Mouse (Mus musculus): ENCODE data around the gene Med25. TPM values are rescaled to one million over a fixed set of nuclear protein-coding genes. Genes with fewer than 3 reads are reported as not detected.

Gene Med25
- polyA plus RNA-seq, 1 experiment from 2014 or later = 75.4 TPM

DNA sequence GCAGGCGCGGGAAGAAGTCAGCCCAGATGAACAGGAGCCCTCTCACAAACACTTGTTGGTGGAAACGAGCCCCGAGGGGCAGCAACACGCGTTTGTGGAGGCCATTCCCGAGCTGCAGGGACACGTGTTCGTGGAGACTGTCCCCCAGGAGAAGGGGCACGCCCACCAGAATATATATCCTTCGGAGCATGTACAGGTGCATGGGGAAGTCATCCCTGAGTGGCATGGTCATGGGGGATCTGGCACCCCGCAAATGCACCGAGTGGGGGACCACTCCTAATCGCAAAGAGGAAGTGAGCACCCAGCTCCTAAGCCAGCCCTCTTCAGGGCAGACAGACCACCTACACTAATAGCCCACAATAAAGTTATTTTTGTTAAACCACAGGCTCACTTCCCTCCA, 52.1 kb downstream of the Med25 start:
- H3K4me1 ChIP-seq (ENCODE audit: control insufficient read depth, insufficient read depth, low read length) = peaks cover 8% of the 10 kb centered on the region; the same call in 1 of the 2 replicates
- WGBS = 55% methylated on average over 14 of the region's 14 CpGs
- DNase-seq (ENCODE audit: low spot score) (no peak), ATAC-seq (no peak)
- H3K9me3 ChIP-seq (replicated peaks; ENCODE audit: control insufficient read depth, low read length) = no peaks in the 10 kb centered on the region
- H3K4me3 ChIP-seq (ENCODE audit: low read depth, low read length) = no peak overlapping the region
- peaks cover 53% of the 10 kb centered on the region for H3K36me3 ChIP-seq (ENCODE audit: control insufficient read depth, insufficient read depth, low read length)
- H3K27me3 ChIP-seq (replicated peaks; ENCODE audit: control insufficient read depth, insufficient read depth, low read length) = peaks cover 21% of the 10 kb centered on the region; the same call in 1 of the 2 replicates
- H3K27ac ChIP-seq (ENCODE audit: low read depth, low read length) = no peak overlapping the region
- no peak overlapping the region for H3K9ac ChIP-seq (ENCODE audit: low read length)
- H3K4me2 ChIP-seq (ENCODE audit: low read length) = no peak overlapping the region

DNA sequence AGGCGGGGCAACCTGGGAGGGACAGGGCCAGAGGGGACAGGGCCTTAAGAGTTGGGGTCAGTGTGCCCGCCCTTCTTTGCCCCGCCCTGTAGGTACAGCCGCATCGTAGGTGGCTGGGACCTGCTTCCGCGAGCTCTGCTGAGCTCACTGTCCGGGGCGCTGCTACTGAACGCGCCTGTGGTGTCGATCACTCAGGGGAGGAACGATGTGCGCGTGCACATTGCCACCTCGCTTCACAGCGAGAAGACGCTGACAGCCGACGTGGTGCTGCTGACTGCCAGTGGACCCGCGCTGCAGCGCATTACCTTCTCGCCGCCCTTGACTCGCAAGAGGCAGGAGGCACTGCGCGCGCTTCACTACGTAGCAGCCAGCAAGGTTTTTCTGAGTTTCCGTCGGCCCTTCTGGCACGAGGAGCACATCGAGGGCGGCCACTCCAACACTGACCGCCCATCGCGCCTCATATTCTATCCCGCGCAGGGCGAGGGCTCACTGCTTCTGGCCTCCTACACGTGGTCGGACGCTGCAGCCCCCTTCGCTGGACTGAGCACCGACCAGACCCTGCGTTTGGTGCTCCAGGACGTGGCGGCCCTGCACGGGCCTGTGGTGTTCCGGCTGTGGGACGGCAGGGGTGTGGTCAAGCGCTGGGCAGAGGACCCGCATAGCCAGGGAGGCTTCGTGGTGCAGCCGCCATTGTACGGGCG, 52.9 kb downstream of the Med25 start:
- Histone ChIP-seq H3K9ac (ENCODE audit: low read length) (peak overlapping the region; percentile 60), H3K4me2 (ENCODE audit: low read length) (peak overlapping the region; percentile 52), H3K27me3 (replicated peaks; ENCODE audit: control insufficient read depth, insufficient read depth, low read length) (peaks cover 21% of the 10 kb centered on the region; the same call in 1 of the 2 replicates), H3K9me3 (replicated peaks; ENCODE audit: control insufficient read depth, low read length) (no peaks in the 10 kb centered on the region), H3K4me3 (ENCODE audit: low read depth, low read length) (peak overlapping the region; percentile 26), H3K36me3 (ENCODE audit: control insufficient read depth, insufficient read depth, low read length) (peaks cover 45% of the 10 kb centered on the region), H3K4me1 (ENCODE audit: control insufficient read depth, insufficient read depth, low read length) (peaks cover 8% of the 10 kb centered on the region; the same call in 1 of the 2 replicates), H3K27ac (ENCODE audit: low read depth, low read length) (no peak overlapping the region)
- 1% methylated on average over 57 of the region's 58 CpGs for WGBS
- DNase-seq (ENCODE audit: low spot score) (peak; percentile 75), ATAC-seq (peak; percentile 68)

DNA sequence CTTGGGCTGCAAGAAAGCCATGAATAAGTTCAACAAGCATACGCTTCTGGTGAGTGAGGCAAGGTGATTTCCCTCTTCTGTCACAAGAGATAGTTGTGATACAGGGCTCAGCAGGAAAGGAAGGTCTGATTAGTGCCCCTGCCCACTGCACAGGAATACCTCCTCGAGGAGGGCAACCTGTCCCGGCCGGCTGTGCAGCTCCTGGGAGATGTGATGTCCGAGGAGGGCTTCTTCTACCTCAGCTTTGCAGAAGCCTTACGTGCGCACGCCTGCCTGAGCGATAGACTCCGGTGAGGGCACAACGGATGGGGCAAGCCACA, 53.4 kb downstream of the Med25 start:
- ATAC-seq (no peak), DNase-seq (ENCODE audit: low spot score) (no peak)
- Histone ChIP-seq H3K4me3 (ENCODE audit: low read depth, low read length) (peak overlapping the region; percentile 26), H3K9ac (ENCODE audit: low read length) (peak overlapping the region; percentile 60), H3K27me3 (replicated peaks; ENCODE audit: control insufficient read depth, insufficient read depth, low read length) (peaks cover 21% of the 10 kb centered on the region; the same call in 1 of the 2 replicates), H3K4me2 (ENCODE audit: low read length) (peak overlapping the region; percentile 52), H3K36me3 (ENCODE audit: control insufficient read depth, insufficient read depth, low read length) (peaks cover 40% of the 10 kb centered on the region), H3K9me3 (replicated peaks; ENCODE audit: control insufficient read depth, low read length) (no peaks in the 10 kb centered on the region), H3K27ac (ENCODE audit: low read depth, low read length) (no peak overlapping the region), H3K4me1 (ENCODE audit: control insufficient read depth, insufficient read depth, low read length) (peaks cover 8% of the 10 kb centered on the region; the same call in 1 of the 2 replicates)
- WGBS = 30% methylated on average over 11 of the region's 11 CpGs

- Histone ChIP-seq H3K27ac (ENCODE audit: low read depth, low read length) (no peak overlapping the region), H3K4me1 (ENCODE audit: control insufficient read depth, insufficient read depth, low read length) (peaks cover 8% of the 10 kb centered on the region; the same call in 1 of the 2 replicates), H3K36me3 (ENCODE audit: control insufficient read depth, insufficient read depth, low read length) (peaks cover 30% of the 10 kb centered on the region), H3K27me3 (replicated peaks; ENCODE audit: control insufficient read depth, insufficient read depth, low read length) (peaks cover 21% of the 10 kb centered on the region; the same call in 1 of the 2 replicates), H3K9ac (ENCODE audit: low read length) (no peak overlapping the region), H3K4me3 (ENCODE audit: low read depth, low read length) (no peak overlapping the region), H3K4me2 (ENCODE audit: low read length) (no peak overlapping the region), H3K9me3 (replicated peaks; ENCODE audit: control insufficient read depth, low read length) (no peaks in the 10 kb centered on the region)
- ATAC-seq = no peak
- no peak for DNase-seq (ENCODE audit: low spot score)
- WGBS = 85% methylated on average over 6 of the region's 6 CpGs
These were observed 54.4 kb downstream of the Med25 start for GRCm38 (mm10) chr7:44838073-44838472.

DNA sequence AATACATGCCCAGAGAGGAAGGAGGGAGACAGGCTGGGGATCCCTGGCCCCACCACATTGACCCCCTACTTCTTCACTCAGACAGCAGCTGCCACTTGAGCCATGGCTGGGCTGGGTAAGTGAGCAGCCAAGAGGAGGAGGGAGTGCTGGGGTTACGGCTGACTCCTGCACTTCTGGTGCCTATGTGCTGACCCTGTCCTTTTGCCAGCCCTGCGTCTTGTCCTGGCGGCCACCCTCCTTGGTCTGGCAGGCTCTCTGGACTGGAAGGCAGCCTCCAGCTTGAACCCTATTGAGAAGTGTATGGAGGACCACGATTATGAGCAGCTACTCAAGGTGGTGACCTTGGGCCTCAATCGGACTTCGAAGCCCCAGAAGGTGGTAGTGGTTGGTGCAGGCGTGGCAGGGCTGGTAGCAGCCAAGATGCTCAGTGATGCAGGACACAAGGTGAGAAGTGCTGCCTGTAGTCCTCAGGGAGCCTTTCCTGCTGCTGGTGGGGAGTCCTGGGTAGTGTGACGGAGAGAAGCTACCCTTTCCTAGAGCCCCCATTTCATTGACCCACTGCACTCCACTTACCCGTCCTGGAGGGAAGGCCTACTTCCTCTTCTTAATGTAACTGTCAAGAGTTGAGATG, 56.0 kb downstream of the Med25 start:
- DNase-seq (ENCODE audit: low spot score) = no peak
- ATAC-seq = no peak
- WGBS = 84% methylated on average over 9 of the region's 9 CpGs
- Histone ChIP-seq H3K4me2 (ENCODE audit: low read length) (no peak overlapping the region), H3K27me3 (replicated peaks; ENCODE audit: control insufficient read depth, insufficient read depth, low read length) (peaks cover 21% of the 10 kb centered on the region; the same call in 1 of the 2 replicates), H3K9me3 (replicated peaks; ENCODE audit: control insufficient read depth, low read length) (no peaks in the 10 kb centered on the region), H3K27ac (ENCODE audit: low read depth, low read length) (no peak overlapping the region), H3K9ac (ENCODE audit: low read length) (no peak overlapping the region), H3K36me3 (ENCODE audit: control insufficient read depth, insufficient read depth, low read length) (peaks cover 27% of the 10 kb centered on the region), H3K4me1 (ENCODE audit: control insufficient read depth, insufficient read depth, low read length) (peaks cover 8% of the 10 kb centered on the region; the same call in 1 of the 2 replicates), H3K4me3 (ENCODE audit: low read depth, low read length) (no peak overlapping the region)

DNA sequence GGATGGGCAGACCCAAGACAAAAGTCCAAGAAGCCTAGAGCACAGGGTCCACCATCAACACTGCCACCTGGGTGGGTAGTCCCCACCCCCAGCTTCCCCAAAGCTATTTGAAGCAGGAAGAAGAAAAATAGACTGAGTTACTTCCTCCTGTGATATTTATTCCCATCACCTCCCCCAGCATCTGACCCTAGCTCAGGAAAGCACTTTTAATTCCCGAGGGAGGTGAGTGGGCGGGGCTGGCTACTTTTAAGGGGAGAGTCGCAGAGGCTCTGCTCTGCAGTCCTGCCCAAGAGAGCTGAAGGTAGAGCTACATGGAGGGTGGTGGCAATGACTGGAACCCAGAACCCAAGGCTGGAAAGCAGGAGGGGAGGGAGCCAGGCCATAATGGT, 56.5 kb downstream of the Med25 start:
- peaks cover 27% of the 10 kb centered on the region for H3K36me3 ChIP-seq (ENCODE audit: control insufficient read depth, insufficient read depth, low read length)
- H3K9ac ChIP-seq (ENCODE audit: low read length) = no peak overlapping the region
- ATAC-seq = no peak
- H3K27me3 ChIP-seq (replicated peaks; ENCODE audit: control insufficient read depth, insufficient read depth, low read length) = peaks cover 21% of the 10 kb centered on the region; the same call in 1 of the 2 replicates
- no peak for DNase-seq (ENCODE audit: low spot score)
- H3K4me2 ChIP-seq (ENCODE audit: low read length) = no peak overlapping the region
- no peaks in the 10 kb centered on the region for H3K9me3 ChIP-seq (replicated peaks; ENCODE audit: control insufficient read depth, low read length)
- H3K4me1 ChIP-seq (ENCODE audit: control insufficient read depth, insufficient read depth, low read length) = peaks cover 8% of the 10 kb centered on the region; the same call in 1 of the 2 replicates
- H3K4me3 ChIP-seq (ENCODE audit: low read depth, low read length) = no peak overlapping the region
- no peak overlapping the region for H3K27ac ChIP-seq (ENCODE audit: low read depth, low read length)
- 55% methylated on average over 3 of the region's 3 CpGs for WGBS

GRCm38 (mm10) chr7:44835373-44836015, 57.0 kb downstream of the Med25 start:
- Histone ChIP-seq H3K9me3 (replicated peaks; ENCODE audit: control insufficient read depth, low read length) (no peaks in the 10 kb centered on the region), H3K27me3 (replicated peaks; ENCODE audit: control insufficient read depth, insufficient read depth, low read length) (peaks cover 16% of the 10 kb centered on the region; the same call in 1 of the 2 replicates), H3K9ac (ENCODE audit: low read length) (no peak overlapping the region), H3K4me1 (ENCODE audit: control insufficient read depth, insufficient read depth, low read length) (peaks cover 8% of the 10 kb centered on the region; the same call in 1 of the 2 replicates), H3K4me2 (ENCODE audit: low read length) (no peak overlapping the region), H3K27ac (ENCODE audit: low read depth, low read length) (no peak overlapping the region), H3K36me3 (ENCODE audit: control insufficient read depth, insufficient read depth, low read length) (peaks cover 27% of the 10 kb centered on the region), H3K4me3 (ENCODE audit: low read depth, low read length) (no peak overlapping the region)
- DNase-seq (ENCODE audit: low spot score) (no peak), ATAC-seq (no peak)
- 100% methylated on average over 1 of the region's 1 CpGs for WGBS

- ATAC-seq (no peak), DNase-seq (ENCODE audit: low spot score) (no peak)
- WGBS = 79% methylated on average over 4 of the region's 4 CpGs
- H3K27me3 ChIP-seq (replicated peaks; ENCODE audit: control insufficient read depth, insufficient read depth, low read length) = no peaks in the 10 kb centered on the region
- no peak overlapping the region for H3K4me2 ChIP-seq (ENCODE audit: low read length)
- no peak overlapping the region for H3K4me3 ChIP-seq (ENCODE audit: low read depth, low read length)
- H3K9me3 ChIP-seq (replicated peaks; ENCODE audit: control insufficient read depth, low read length) = no peaks in the 10 kb centered on the region
- peaks cover 47% of the 10 kb centered on the region for H3K36me3 ChIP-seq (ENCODE audit: control insufficient read depth, insufficient read depth, low read length)
- H3K27ac ChIP-seq (ENCODE audit: low read depth, low read length) = no peak overlapping the region
- H3K9ac ChIP-seq (ENCODE audit: low read length) = no peak overlapping the region
- H3K4me1 ChIP-seq (ENCODE audit: control insufficient read depth, insufficient read depth, low read length) = no peaks in the 10 kb centered on the region
These were observed 59.7 kb downstream of the Med25 start for GRCm38 (mm10) chr7:44832763-44833162.
